Mouse (Mus musculus) layer of hippocampus, adult 11-12 months (tissue): Measurements from ENCODE around the gene Aldh1b1.

Experiments
- DNase-seq: peaks from one replicate; pipeline ENCODE4 v3.0.0; 2022; ENCODE audit warnings: low spot score

Gene Aldh1b1

DNA sequence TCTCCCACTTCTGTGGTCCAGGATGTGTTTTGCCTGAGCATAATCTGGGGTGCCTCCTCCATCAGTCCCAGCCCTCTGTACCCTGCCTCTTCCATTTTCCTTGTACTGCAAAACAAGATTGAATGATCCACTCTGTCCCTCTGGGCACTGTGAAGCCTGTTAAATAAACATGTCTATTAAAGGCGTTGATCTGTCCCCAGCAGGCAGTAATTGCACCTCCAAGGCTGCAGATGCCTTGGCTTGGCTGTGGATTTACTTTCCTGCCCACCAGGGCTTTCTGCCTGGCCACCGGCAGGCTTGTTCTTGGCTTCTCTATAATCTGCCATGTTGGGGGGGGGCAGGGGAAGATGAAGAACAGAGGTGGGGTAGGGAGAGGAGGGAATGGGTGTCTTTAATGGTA lies 12.9 kb upstream of the Aldh1b1 start:
- DNase-seq = no peak

DNA sequence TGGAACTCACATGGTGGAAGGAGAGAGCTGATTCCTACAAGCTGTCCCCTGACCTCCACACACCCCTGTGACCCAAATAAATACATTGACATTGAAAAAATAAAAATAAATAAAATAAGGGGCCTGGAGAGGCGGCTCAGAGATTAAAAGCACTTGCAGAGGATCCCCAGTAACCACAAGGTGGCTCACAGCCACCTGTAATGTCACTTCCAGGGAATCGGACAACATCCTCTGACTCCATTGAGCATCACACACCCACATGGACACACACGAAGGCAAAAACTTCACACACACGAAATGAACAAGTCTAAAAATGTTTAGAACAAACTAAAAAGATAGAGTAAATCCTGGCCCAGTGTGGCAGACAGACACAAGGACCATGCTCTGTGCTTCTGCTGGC lies 12.1 kb upstream of the Aldh1b1 start:
- DNase-seq = no peak

DNA sequence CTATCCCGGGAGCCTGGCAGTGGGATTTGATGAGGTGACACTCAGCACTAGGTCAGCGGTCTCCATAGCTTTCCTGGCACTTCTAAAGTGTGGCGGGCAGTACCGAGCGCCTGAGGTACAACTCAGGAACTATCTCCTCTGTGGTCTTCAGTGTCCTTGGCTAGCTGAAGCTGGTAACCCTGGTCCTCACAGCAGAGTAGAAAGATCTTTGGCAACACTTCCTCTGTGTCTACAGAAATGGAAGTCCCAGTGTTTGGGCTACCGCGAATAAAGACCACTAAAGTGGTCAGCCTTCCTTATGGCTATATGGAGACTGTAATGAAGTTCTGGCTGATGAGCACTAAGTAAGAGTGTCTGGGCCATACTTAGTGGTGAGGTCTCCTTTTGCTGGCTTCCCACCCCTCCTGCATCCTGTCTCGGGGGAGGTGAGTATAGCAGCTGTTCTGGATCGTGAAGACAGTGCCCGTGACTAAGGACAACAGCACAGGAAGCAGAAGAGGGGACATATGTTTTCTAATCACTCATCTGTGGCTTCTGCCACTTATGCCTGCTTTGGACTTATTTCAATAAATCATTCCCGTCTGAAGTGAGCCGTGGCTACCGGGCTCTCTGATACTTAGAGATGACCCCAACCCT lies 10.3 kb upstream of the Aldh1b1 start:
- DNase-seq = no peak

DNA sequence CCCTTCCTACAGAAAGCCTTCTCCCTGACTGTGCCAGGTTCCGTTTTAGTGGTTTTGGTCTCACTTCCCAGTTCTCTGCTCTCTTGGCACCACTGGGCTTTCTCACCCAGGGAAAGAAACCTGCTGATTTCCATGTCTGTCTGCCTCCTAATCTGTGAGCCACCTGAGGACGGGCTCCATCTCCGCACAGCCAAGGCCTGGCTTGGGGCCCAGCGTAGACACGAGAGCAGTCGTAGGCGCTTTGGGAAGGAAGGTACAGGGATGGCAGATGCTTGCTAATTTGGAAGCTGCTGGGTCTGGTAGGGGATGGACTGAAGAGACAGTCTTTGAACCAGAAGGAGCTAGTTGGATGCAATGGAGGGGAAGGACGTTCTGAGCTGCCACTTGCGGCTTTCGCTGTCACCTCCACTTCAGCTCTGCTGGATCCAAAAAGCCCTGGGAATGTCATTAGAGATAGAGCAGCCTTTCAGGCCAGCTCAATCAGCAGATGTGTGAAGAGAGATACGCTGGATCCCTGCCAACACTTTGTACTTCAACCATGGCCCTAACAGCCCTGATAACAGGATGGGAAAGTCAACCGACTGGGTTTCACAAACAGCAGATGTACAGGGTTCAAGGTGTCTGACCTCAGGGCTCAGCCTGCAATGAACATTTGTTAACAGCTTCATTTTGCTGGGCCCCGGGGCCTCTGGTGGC lies 9.4 kb upstream of the Aldh1b1 start:
- peak; percentile 48 for DNase-seq

DNA sequence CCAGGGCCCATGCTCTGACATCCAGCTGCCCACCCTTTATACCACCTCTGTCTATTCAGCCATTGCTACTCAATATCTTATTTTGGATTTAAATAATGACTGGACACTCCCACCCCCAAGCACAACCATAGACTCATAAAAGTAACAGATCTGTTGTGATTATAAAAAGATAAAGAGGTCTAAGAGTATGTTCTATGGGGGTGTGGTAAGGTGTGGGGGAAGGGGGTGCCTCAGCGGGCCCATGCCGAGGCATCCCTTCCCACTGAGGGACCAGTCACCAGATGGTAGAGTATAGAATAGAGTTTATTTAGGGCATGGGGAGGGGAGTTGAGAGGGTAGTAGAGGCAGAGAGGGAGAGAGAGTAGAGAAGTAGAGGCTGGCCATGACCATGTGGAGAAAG lies 8.8 kb upstream of the Aldh1b1 start:
- DNase-seq = no peak

DNA sequence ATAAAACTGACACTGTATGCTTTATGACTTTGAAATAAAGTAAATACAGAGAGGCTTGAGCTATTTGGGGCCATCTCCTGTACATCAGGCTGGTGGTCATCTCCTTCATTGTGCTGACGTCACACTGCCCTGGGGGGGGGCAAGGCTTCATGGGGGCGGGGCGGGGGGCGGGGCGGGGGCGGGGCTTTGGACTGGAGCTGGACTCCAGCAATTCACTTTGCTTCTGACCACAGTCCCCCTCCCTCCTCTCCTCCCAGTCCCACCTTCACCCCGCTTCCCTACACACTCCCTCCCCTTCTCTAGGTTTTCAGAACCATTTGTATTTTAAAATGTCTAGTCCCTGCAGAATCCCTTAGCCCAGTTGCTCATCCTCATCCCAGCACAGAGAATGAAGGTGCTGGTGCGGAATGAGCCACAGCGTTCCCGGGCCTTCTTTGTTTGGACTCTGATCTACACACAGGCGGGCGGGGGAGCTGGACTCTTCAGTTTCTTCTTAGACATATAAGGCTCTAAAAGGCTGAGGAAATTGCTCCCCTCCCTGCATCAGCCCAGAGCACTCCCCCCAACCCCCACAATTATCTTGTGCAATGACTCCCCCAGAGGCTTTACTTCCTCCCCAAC lies 3.5 kb upstream of the Aldh1b1 start:
- no peak for DNase-seq

DNA sequence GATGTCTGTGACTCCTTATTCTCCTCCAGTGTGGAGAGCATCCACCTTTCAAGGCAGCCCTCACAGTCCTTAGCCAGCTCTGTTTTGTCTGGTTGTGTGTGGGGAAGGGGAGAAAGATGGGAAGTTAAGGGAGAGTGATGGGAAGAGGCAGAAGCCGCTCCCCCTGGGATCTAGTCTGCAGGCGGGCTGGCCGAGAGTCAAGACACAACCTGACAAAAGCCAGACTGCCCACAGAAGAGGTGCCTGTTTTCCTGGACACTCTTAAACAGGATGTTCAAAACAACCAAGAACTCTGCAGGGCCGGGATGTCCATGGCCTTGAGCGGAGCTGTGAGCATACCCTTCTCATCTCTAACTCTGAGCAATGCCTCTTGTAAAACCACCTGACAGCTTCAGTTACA lies 2.1 kb upstream of the Aldh1b1 start:
- no peak for DNase-seq

DNA sequence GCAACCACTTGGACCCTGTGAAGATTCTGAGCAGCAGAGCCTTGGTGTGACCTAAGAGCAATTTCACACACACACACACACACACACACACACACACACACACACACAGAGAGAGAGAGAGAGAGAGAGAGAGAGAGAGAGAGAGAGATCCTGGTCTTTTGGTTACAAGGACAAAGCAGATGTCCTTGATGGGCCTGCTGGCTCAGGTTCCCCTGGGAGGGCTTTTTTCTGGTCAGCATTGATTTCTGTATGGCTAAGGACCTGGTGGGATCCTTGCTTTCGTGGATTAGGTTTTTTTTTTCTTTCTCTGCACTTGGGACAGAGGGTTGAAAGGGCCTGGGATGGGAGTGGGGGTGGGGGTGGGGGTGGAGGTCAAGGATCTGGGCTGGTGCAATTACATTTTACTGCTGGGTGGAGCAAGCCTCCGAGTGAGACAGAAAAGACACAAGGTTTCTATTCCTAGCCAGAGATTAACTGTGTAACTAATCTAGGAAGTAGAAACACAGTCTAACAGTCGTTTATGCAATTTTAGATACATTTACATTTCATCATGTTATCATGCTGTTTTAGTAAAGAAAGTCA lies 1.2 kb downstream of the Aldh1b1 start:
- no peak for DNase-seq

DNA sequence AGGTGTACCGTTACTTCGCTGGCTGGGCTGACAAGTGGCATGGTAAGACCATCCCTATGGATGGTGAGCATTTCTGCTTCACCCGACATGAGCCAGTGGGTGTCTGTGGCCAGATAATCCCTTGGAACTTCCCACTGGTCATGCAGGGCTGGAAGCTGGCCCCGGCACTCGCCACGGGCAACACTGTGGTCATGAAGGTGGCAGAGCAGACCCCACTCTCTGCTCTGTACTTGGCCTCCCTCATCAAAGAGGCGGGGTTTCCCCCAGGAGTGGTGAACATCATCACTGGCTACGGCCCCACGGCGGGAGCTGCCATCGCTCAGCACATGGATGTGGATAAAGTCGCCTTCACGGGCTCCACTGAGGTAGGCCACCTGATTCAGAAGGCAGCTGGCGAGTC lies 4.1 kb downstream of the Aldh1b1 start:
- no peak for DNase-seq

DNA sequence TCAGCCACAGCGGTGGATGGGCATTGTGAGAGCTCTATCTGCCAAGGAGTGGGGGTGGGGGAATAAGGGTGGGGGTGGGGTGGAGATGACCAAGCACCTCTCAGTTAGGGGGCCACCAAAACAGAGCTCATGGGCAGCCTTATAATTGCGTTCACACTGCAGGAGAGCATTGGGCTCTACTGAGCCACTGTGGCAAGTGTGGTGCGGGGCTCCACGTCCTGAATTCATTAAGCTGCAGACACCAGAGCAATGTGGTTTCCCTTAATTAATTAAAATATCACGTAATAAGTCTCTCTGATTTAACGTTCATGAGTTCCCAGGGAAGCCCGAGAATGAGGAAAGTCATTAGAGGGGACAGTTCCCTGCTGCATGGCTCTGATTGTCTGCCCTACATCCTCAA lies 9.2 kb downstream of the Aldh1b1 start:
- no peak for DNase-seq

DNA sequence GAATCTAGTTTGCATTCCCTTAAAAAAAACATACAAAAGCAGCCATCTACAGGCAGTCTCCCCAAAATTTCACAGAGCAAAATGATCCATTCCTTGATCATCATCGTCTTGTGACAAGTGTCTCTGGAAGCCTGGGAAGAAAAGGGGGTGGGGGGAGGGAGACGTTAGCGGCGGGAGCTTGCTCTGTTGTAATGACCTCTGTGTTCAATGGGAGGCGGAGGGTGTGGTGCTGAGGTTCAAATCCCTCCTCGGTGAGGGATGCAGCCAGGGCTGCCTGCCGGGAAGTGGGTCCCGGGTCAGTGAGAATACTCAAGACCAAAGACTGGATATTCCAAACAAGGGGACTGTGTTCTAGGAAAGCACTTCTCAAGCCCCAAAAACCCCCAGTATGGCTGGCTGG lies 12.4 kb downstream of the Aldh1b1 start:
- no peak for DNase-seq

DNA sequence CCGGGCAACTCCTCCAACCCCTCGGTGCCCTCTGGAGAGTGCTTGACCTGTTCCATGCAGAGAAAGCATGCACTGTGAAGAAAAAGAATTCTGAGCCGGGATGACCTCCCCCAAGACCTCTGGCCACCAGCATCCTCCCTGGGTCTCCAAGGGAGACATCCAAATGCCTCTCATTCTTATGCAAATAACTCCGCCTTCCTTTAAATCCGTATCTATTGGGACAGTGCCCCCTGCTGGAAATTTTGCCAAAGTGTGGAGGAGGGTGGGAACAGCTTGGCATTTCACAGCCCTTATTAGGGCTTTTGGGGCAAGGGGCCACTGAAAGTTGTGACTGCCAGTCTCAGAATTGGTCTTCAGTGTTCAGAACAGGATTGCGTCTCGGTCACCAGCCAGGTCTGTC lies 16.7 kb downstream of the Aldh1b1 start:
- peak; percentile 56 for DNase-seq

DNA sequence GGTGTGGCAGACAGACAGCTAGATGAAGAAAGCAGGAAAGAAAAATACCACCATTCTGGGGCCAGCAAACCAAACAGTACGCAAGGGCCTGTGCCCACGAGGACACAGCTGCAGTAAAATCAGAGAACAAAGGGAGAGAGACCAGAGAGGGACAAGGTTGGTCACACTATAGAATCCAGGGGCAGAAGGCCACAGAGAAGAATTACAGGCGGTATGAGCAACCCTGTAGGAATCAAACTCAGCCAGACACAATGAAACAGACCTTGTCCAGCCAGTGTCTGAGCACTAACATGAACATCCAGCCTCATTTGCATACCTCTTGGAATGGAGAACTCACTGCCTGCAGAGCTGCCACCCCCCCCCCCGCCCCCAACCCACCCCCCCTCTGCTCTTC lies 20.0 kb downstream of the Aldh1b1 start:
- no peak for DNase-seq

DNA sequence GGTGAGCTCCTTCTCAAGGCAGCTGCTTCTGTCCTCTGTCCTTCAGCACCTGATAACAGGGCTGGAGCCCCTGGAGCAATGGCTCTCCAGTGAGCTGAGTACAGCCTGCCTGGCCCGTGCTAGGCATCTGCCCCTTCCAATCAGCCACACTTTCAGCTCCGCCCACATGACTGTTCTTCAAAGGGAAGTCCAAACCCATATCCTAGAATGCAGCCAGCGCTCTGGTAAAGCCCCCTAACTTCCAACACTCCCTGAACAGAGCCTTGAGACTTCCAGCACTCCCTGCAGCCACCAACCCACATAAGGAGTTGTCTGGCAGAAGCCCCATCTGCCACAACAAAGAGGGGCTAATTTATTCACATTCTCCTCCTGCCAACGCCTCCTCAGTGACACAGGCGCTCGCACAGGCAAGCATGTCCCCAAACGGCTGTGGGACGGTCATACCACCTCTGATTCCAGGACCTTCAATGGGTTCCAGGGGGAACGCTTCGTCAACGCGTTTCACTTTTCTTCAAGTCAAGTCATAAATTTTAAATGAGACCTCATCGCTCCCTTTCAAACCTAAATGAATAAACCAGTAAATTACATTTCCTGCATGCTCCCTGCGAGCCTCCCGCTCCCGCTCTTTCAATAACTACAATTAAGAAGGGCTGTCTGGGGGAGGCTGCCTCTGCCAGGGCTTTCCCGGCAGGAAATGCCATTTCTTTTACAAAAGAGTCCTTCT lies 20.5 kb downstream of the Aldh1b1 start:
- no peak for DNase-seq

DNA sequence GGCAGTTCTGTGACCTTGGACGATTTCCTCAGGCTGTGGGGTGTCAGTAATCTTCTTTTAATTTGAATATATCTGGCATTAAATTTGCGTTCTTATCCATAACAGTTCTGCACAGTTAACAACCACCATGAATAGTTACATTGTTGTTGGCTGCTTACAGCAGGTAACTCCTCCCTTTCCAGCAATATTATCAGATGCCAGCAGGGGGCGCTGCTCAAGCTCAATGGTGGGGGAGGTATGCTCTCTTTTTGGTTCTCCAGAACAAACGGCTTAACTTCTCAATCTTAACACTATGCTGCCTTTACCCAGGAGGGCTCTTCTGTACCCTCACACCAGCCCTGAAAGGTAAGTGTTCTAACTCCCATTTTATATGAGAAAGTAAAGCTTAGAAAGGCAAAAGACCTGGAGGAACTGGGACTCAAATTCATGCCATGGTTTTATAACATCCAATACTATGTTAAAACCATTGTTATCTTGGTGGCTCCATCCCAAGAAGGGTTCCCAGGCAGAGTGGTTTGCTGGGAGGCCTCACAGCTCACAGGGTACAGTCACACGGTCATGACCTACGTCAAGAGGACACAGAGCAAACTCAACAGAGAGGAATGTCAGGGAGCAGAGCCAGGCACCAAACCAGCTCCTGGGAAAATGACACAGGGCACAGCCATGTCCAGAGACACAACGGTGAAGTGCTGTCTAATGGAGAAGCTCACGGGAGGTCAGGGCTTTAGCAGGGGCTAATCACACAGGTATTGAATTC lies 21.4 kb downstream of the Aldh1b1 start:
- DNase-seq = peak; percentile 61

DNA sequence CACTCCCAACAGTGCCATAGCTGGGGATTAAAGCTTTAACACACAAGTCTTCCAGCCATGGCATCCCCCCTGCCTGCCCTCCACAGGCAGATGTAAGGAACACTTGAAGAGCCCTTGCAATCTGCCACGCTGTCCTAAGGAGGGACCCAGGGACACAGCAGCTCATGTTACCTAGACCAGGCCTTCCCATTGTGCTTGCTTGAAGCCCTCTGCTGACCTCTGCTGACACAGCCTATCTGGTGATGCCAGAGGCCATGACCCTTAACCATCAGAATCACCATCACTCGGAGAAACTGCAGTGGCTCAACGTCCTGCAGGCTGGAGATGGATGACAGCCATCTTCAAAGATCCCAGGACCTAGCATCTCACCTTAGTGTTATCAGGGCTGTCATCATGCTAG lies 23.2 kb downstream of the Aldh1b1 start:
- DNase-seq = no peak

DNA sequence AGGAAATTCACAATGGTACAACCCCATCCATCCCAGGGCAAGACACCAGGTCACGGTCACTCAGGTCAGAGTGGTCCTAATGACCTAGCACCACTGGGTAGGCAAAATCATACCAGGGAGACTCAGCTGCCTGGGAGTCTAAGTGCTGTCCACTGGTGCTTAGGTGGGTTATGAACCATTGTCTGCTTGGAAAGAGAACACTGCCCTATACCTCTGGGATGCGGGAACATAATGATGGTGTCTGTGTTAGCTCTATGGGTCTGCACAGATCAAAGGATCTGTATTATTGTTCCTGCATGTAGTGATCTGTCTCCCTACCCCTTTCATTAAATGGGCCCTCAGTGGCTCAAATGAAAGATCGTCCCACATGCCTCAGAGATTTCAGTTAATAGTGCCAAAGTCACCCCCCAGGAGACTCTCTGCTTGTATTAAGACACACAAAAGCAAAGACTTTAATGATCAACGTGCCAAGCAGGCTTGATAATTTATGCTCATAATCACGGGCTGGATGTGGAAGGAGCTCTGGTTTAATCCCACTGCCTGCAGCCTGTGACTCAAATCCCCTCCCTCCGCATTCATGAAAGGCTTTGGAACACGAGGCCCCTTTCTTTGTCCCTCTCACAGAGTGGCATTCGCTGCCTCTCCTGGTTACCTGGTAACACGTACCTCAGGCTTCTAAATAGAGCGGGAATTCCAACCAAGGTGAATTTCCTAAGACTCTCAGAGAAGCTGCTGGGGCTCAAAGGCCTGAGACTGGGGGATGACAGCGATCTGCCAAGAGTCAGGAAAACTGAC lies 24.2 kb downstream of the Aldh1b1 start:
- no peak for DNase-seq

DNA sequence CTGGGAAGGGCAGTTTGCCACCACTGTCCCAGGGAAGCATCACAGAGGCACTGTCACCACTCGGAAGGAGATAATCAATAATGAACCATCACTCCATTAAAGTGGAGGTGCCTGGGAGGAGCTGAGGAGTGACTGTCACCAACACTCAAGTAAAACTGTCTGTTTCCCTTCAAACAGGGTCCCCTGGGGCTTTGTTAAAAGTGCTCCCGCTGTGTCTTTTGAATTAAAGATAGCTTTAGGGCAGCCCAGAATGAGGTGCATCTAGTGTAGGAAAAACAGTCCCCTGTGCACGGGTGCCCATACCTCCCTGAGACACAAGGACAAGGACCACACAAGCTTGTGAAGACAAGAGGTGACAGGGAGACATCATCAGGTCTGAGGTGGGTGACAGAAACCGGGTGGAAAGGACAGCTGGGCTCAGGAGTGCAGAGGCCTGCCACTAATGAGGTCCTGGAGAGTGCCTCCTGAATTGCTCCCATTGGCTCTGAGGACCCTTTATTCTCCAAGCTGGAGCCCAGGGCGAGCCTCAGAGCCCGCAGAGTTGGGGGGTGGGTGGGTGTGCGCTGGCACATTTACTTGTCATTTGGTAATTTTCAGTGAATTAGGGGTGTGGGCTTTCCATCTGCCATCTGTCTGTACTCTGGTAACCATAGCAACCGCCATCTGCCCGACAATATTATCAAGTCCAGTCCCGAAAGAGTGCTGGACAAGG lies 25.4 kb downstream of the Aldh1b1 start:
- DNase-seq = no peak

DNA sequence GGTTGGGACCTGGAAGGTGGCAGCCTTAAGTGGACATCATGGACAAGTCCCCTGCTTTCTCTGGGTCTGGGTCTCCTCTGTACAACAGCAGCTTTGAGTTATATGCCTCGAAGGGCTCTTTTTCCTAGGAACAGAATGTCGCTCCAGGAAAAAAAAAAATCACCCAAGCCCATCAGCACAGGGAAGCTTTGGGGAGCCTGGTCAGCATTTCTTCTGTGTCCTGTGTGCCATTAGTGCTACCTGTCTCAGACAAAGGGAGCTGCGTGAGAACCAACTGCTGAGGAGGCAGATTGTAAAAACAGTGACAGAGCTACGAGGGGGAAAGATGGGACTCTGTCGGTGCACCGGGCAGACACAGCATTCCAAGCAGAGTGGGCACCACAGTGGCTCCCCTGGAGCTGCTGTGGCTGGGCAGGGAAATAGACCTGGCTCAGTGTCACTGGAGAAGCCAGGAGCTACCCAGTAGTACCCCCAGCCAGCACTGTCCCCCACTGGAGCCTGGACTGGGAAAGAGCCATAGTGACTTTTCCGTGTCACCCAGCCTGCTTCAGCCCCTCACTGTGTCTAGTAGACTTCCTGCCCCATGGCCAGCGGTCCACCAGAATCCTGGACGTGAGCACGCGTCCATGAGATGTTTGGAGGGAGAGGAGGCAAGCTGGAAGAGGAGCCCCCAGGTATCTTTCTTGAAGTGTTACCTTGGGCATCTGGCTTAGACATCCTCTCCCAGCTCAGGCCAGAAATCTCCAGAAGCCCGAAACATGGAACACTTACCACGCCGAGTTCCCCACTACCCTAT lies 26.1 kb downstream of the Aldh1b1 start:
- DNase-seq = no peak
